In the genomic region with DNA sequence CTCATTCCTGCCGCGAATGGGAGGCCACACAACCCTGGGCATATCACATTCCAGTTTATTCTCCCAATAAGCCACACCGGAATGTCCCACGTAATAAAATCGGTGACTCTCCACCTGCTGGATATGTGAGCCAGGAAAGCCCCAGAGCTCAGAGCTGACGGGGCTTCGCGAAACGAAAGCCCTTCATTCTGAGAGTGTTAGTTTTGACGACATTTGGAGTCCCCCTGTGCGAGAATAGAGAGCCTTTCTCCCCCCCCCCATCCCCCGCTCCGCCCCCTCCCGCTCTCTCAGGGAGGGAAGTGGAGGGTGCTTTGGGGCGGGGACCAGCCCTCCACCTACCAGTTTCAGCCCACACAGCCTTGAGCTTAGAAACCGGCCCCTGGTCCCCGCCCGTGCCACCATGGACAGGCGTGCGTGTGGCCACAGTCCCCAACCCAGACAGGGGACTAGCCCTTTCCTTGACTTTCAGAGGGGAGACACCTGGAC, we compare ENCODE assay signal across 8 mouse cellular contexts. TPM values are rescaled to one million over a fixed set of nuclear protein-coding genes. Genes with fewer than 3 reads are reported as not detected.
A peak's percentile ranks its signal among the peaks of the same experiment; 100 is the strongest.
DNase-seq lines count a peak whose midpoint lies in the region; ATAC-seq and TF ChIP-seq lines count a peak whose summit lies in the region.

No protein-coding gene starts in this region.

- no peak for TF ChIP-seq EP300 in heart, adult 2 months (IDR thresholded peaks at IDR 0.05; ENCODE audit: insufficient read depth, low read depth, low read length)

- no peaks in the 10 kb centered on the region for H3K36me3 ChIP-seq in heart, adult 2 months (ENCODE audit: control insufficient read depth, insufficient read depth, low read length)
- no peaks in the 10 kb centered on the region for H3K36me3 ChIP-seq in heart, embryonic 16.5 days (ENCODE audit: control insufficient read depth, insufficient read depth)
- H3K36me3 ChIP-seq in liver, embryonic 13.5 days, result no peaks in the 10 kb centered on the region
- no peaks in the 10 kb centered on the region for H3K36me3 ChIP-seq in neural tube, embryonic 15.5 days

- H3K9ac ChIP-seq in heart, adult 2 months (ENCODE audit: low read depth, low read length), result peak overlapping the region; percentile 79
- peak overlapping the region; percentile 63 for H3K9ac ChIP-seq in heart, embryonic 16.5 days (ENCODE audit: low read length)
- H3K9ac ChIP-seq in liver, embryonic 13.5 days, result peak overlapping the region; percentile 61
- peak overlapping the region; percentile 53 for H3K9ac ChIP-seq in neural tube, embryonic 15.5 days (replicated peaks)

- TF ChIP-seq POLR2A in heart, adult 2 months (IDR thresholded peaks at IDR 0.05; ENCODE audit: insufficient read depth, low read depth, low read length), result peak; percentile 64; the same call in 1 of the 2 replicates

- H3K27me3 ChIP-seq in heart, adult 2 months (ENCODE audit: control insufficient read depth, insufficient read depth, low read length), result no peaks in the 10 kb centered on the region
- H3K27me3 ChIP-seq in heart, embryonic 16.5 days (ENCODE audit: control insufficient read depth, insufficient read depth, low read length), result peaks cover 17% of the 10 kb centered on the region
- H3K27me3 ChIP-seq in liver, embryonic 13.5 days, result peaks cover 73% of the 10 kb centered on the region
- peaks cover 61% of the 10 kb centered on the region for H3K27me3 ChIP-seq in neural tube, embryonic 15.5 days (replicated peaks)

- peak overlapping the region; percentile 52 for H3K4me3 ChIP-seq in heart, adult 2 months
- H3K4me3 ChIP-seq in heart, embryonic 16.5 days (ENCODE audit: low read length), result peak overlapping the region; percentile 60
- H3K4me3 ChIP-seq in liver, embryonic 13.5 days (replicated peaks), result peak overlapping the region; percentile 61
- peak overlapping the region; percentile 44 for H3K4me3 ChIP-seq in neural tube, embryonic 15.5 days (replicated peaks)

- H3K4me1 ChIP-seq in heart, adult 2 months (ENCODE audit: control insufficient read depth, insufficient read depth, low read length), result peaks cover 4% of the 10 kb centered on the region
- H3K4me1 ChIP-seq in heart, embryonic 16.5 days (ENCODE audit: control insufficient read depth, insufficient read depth, low read length), result peaks cover 14% of the 10 kb centered on the region
- peaks cover 47% of the 10 kb centered on the region for H3K4me1 ChIP-seq in liver, embryonic 13.5 days (replicated peaks)
- peaks cover 26% of the 10 kb centered on the region for H3K4me1 ChIP-seq in neural tube, embryonic 15.5 days

- H3K27ac ChIP-seq in heart, adult 2 months, result peak overlapping the region; percentile 85
- H3K27ac ChIP-seq in heart, embryonic 16.5 days (ENCODE audit: low read length), result 0 out of 2 replicates have a peak overlapping the region, but pooled peaks have one; percentile 7
- H3K27ac ChIP-seq in liver, embryonic 13.5 days, result no peak overlapping the region
- H3K27ac ChIP-seq in neural tube, embryonic 15.5 days (replicated peaks), result no peak overlapping the region

- 6% methylated on average over 19 of the region's 20 CpGs for WGBS in heart, adult 2 months
- 2% methylated on average over 20 of the region's 20 CpGs for WGBS in heart, embryonic 16.5 days
- 5% methylated on average over 20 of the region's 20 CpGs for whole genome bisulfite sequencing in liver, embryonic 13.5 days (ENCODE audit: insufficient replicate concordance)
- WGBS in neural tube, embryonic 15.5 days, result under 1% methylated on average over 18 of the region's 20 CpGs

- peak overlapping the region; percentile 95 for H3K4me2 ChIP-seq in heart, embryonic 16.5 days (ENCODE audit: low read depth, low read length)
- H3K4me2 ChIP-seq in liver, embryonic 13.5 days, result peak overlapping the region; percentile 90
- peak overlapping the region; percentile 99 for H3K4me2 ChIP-seq in neural tube, embryonic 15.5 days

- no peak for TF ChIP-seq CTCF in heart, adult 2 months (IDR thresholded peaks at IDR 0.05)

- ATAC-seq in heart, embryonic 16.5 days (replicated peaks; ENCODE audit: extremely low read depth, insufficient read depth, low FRiP score), result peak; percentile 50
- peak; percentile 58 for ATAC-seq in liver, embryonic 13.5 days (ENCODE audit: low read depth)
- ATAC-seq in neural tube, embryonic 15.5 days (ENCODE audit: low FRiP score), result peak; percentile 72

- DNase-seq in heart, adult 2 months, result peak; percentile 55 to 56
- no peak for DNase-seq in heart, postnatal 25 days (ENCODE audit: low spot score)
- DNase-seq in adrenal gland, postnatal 36 days, result peak; percentile 31 to 34
- DNase-seq in liver, embryonic 13.5 days, result no peak
- DNase-seq in right cerebral cortex, postnatal 4 days, result no peak
- no peak for DNase-seq in frontal cortex, adult 2 months (ENCODE audit: extremely low spot score in 1 of 2, low spot score in 1 of 2)

- H3K9me3 ChIP-seq in heart, embryonic 16.5 days (replicated peaks; ENCODE audit: control insufficient read depth, low read length), result no peaks in the 10 kb centered on the region
- H3K9me3 ChIP-seq in liver, embryonic 13.5 days (replicated peaks), result no peaks in the 10 kb centered on the region
- H3K9me3 ChIP-seq in neural tube, embryonic 15.5 days (replicated peaks), result no peaks in the 10 kb centered on the region

- intact Hi-C loops in heart, adult 2 months (cut with DNase I), result loop anchor here (10.0 kb wide), 1 partner anchor 180 kb away; no protein-coding TSS in a partner anchor
- intact Hi-C loops in heart, postnatal 25 days (cut with DNase I), result no loop called here

- no peaks in the 10 kb centered on the region for H3K79me2 ChIP-seq in heart, adult 2 months (replicated peaks; ENCODE audit: control insufficient read depth, insufficient read depth, low read length)

RNA-seq across cellular contexts. Expression of a gene that starts 56.0 kb away (rescaled TPM):
- under 1 TPM; 0.52 to 0.76 TPM for total RNA-seq in heart, adult 2 months (2021)
- polyA plus RNA-seq in heart, adult 2 months (2012; rRNA removed), result 2.4 and 3.0 TPM in 2 replicates
- total RNA-seq in heart, postnatal 25 days (2021), result under 1 TPM; 0.39 to 0.60 TPM
- total RNA-seq in adrenal gland, postnatal 36 days (2021), result under 1 TPM; 0.30 to 0.46 TPM
- polyA plus RNA-seq in heart, embryonic 16.5 days (2015; fragmentation: Nextera tagmentation; extraction: Ambion mirVana), result 3.9 and 12.8 TPM in 2 replicates
- polyA plus RNA-seq in liver, embryonic 13.5 days (2015; fragmentation: Nextera tagmentation; extraction: Ambion mirVana), result 0.09 and 0.30 TPM in 2 replicates
- 0.70 and 7.6 TPM in 2 replicates for polyA plus RNA-seq in neural tube, embryonic 15.5 days (2015; fragmentation: Nextera tagmentation; extraction: Ambion mirVana)
- 0.26 and 0.44 TPM in 2 replicates for polyA plus RNA-seq in frontal cortex, adult 2 months (2012; rRNA removed)

Comparison
In these comparisons a context has a peak if more than half of its experiments do, and no peak if none do; other contexts are left out.
1. DNase-seq: peak in heart, adult 2 months (2 of 2) and adrenal gland, postnatal 36 days (2 of 2); none in heart, postnatal 25 days (single experiment), liver, embryonic 13.5 days (single experiment), right cerebral cortex, postnatal 4 days (single experiment) and frontal cortex, adult 2 months (0 of 2).
2. H3K27ac ChIP-seq: peak in heart, adult 2 months (single experiment) and heart, embryonic 16.5 days (single experiment); none in liver, embryonic 13.5 days (single experiment) and neural tube, embryonic 15.5 days (single experiment).
3. Peak in every context shown above with its lines, with median percentiles within 50 percentile points of each other: H3K4me3 ChIP-seq, H3K9ac ChIP-seq, ATAC-seq and H3K4me2 ChIP-seq.